Comparison of ENCODE assay signal across 1 mouse cellular context in genomic region chr6:28710035-28710434, GRCm38 (mm10).
TF ChIP-seq lines count a peak whose summit lies in the region.

No protein-coding gene starts in this region.

TF ChIP-seq in MEL, 35 proteins besides CTCF, POLR2A, EP300 and RAD21 (continued from another document):
- TF ChIP-seq GATA1 (IDR thresholded peaks at IDR 0.05; ENCODE audit: low read depth, low read length), result 0 out of 2 replicates have a peak, but pooled peaks have one; percentile 3
- no peak for TF ChIP-seq USF2 (IDR thresholded peaks at IDR 0.05; ENCODE audit: borderline replicate concordance in 1 of 2, insufficient read depth in 1 of 2, low read depth in 1 of 2, low read length in 2 of 2)
